Mouse (Mus musculus): ENCODE measurements at regions not wholly inside any gene's neighbourhood (a gene's known extent, or its start where the extent isn't known, plus 50 kb on each side); places are given as distances from the start of the nearest gene placed in this dataset.
A peak's percentile ranks its signal among the peaks of the same experiment; 100 is the strongest.

GRCm38 (mm10) chr3:35404492-35405390 lies 349.2 kb upstream of the Atp11b start:
- WGBS: 22% methylated on average over 10 of the region's 10 CpGs
- H3K4me3 ChIP-seq (replicated peaks; ENCODE audit: extremely low read depth, low read depth, low read length): no peak overlapping the region
- H3K4me1 ChIP-seq (ENCODE audit: control insufficient read depth, insufficient read depth, low read length): no peaks in the 10 kb centered on the region
- TF ChIP-seq POLR2A (IDR thresholded peaks at IDR 0.05; ENCODE audit: borderline replicate concordance, extremely low read depth, low read depth, low read length): no peak
- TF ChIP-seq CTCF (IDR thresholded peaks at IDR 0.05; ENCODE audit: insufficient read depth, low read length): no peak
- DNase-seq: no peak

GRCm38 (mm10) chr3:35405621-35406079 lies 348.3 kb upstream of the Atp11b start:
- Histone ChIP-seq H3K4me3 (replicated peaks; ENCODE audit: extremely low read depth, low read depth, low read length) (no peak overlapping the region), H3K4me1 (ENCODE audit: control insufficient read depth, insufficient read depth, low read length) (no peaks in the 10 kb centered on the region)
- TF ChIP-seq CTCF (IDR thresholded peaks at IDR 0.05; ENCODE audit: insufficient read depth, low read length): peak; percentile 39; the same call in 1 of the 2 replicates
- TF ChIP-seq POLR2A (IDR thresholded peaks at IDR 0.05; ENCODE audit: borderline replicate concordance, extremely low read depth, low read depth, low read length): no peak
- WGBS: 46% methylated on average over 14 of the region's 14 CpGs
- DNase-seq: peak; percentile 27

GRCm38 (mm10) chr3:35437687-35438086 lies 316.2 kb upstream of the Atp11b start:
- H3K4me1 ChIP-seq (ENCODE audit: control insufficient read depth, insufficient read depth, low read length): no peaks in the 10 kb centered on the region
- no peak overlapping the region for H3K4me3 ChIP-seq (replicated peaks; ENCODE audit: extremely low read depth, low read depth, low read length)
- no peak for TF ChIP-seq POLR2A (IDR thresholded peaks at IDR 0.05; ENCODE audit: borderline replicate concordance, extremely low read depth, low read depth, low read length)
- TF ChIP-seq CTCF (IDR thresholded peaks at IDR 0.05; ENCODE audit: insufficient read depth, low read length): no peak
- DNase-seq: no peak
- whole genome bisulfite sequencing: 98% methylated on average over 1 of the region's 1 CpGs

GRCm38 (mm10) chr3:35462858-35463257 lies 291.0 kb upstream of the Atp11b start:
- TF ChIP-seq CTCF (IDR thresholded peaks at IDR 0.05; ENCODE audit: insufficient read depth, low read length) (no peak), POLR2A (IDR thresholded peaks at IDR 0.05; ENCODE audit: borderline replicate concordance, extremely low read depth, low read depth, low read length) (no peak)
- no peak for DNase-seq
- no peaks in the 10 kb centered on the region for H3K4me1 ChIP-seq (ENCODE audit: control insufficient read depth, insufficient read depth, low read length)
- 48% methylated on average over 4 of the region's 4 CpGs for WGBS
- H3K4me3 ChIP-seq (replicated peaks; ENCODE audit: extremely low read depth, low read depth, low read length): no peak overlapping the region

GRCm38 (mm10) chr3:35464212-35464911 lies 289.5 kb upstream of the Atp11b start:
- Histone ChIP-seq H3K4me3 (replicated peaks; ENCODE audit: extremely low read depth, low read depth, low read length) (no peak overlapping the region), H3K4me1 (ENCODE audit: control insufficient read depth, insufficient read depth, low read length) (no peaks in the 10 kb centered on the region)
- no peak for DNase-seq
- TF ChIP-seq CTCF (IDR thresholded peaks at IDR 0.05; ENCODE audit: insufficient read depth, low read length): no peak
- no peak for TF ChIP-seq POLR2A (IDR thresholded peaks at IDR 0.05; ENCODE audit: borderline replicate concordance, extremely low read depth, low read depth, low read length)
- WGBS: 70% methylated on average over 11 of the region's 11 CpGs

- no peak for DNase-seq
- no peak overlapping the region for H3K4me3 ChIP-seq (replicated peaks; ENCODE audit: extremely low read depth, low read depth, low read length)
- 45% methylated on average over 3 of the region's 3 CpGs for WGBS
- H3K4me1 ChIP-seq (ENCODE audit: control insufficient read depth, insufficient read depth, low read length): no peaks in the 10 kb centered on the region
- no peak for TF ChIP-seq POLR2A (IDR thresholded peaks at IDR 0.05; ENCODE audit: borderline replicate concordance, extremely low read depth, low read depth, low read length)
- TF ChIP-seq CTCF (IDR thresholded peaks at IDR 0.05; ENCODE audit: insufficient read depth, low read length): no peak
Observed at GRCm38 (mm10) chr3:35465956-35466355, 287.9 kb upstream of the Atp11b start.

- Histone ChIP-seq H3K4me3 (replicated peaks; ENCODE audit: extremely low read depth, low read depth, low read length) (no peak overlapping the region), H3K4me1 (ENCODE audit: control insufficient read depth, insufficient read depth, low read length) (no peaks in the 10 kb centered on the region)
- no peak for DNase-seq
- WGBS: 86% methylated on average over 7 of the region's 7 CpGs
- TF ChIP-seq POLR2A (IDR thresholded peaks at IDR 0.05; ENCODE audit: borderline replicate concordance, extremely low read depth, low read depth, low read length) (no peak), CTCF (IDR thresholded peaks at IDR 0.05; ENCODE audit: insufficient read depth, low read length) (no peak)
Observed at GRCm38 (mm10) chr3:35473351-35473750, 280.6 kb upstream of the Atp11b start.

GRCm38 (mm10) chr3:35474361-35474760 lies 279.5 kb upstream of the Atp11b start:
- Histone ChIP-seq H3K4me1 (ENCODE audit: control insufficient read depth, insufficient read depth, low read length) (no peaks in the 10 kb centered on the region), H3K4me3 (replicated peaks; ENCODE audit: extremely low read depth, low read depth, low read length) (no peak overlapping the region)
- DNase-seq: no peak
- WGBS: 33% methylated on average over 6 of the region's 6 CpGs
- no peak for TF ChIP-seq POLR2A (IDR thresholded peaks at IDR 0.05; ENCODE audit: borderline replicate concordance, extremely low read depth, low read depth, low read length)
- TF ChIP-seq CTCF (IDR thresholded peaks at IDR 0.05; ENCODE audit: insufficient read depth, low read length): no peak

- DNase-seq: no peak
- no peak for TF ChIP-seq POLR2A (IDR thresholded peaks at IDR 0.05; ENCODE audit: borderline replicate concordance, extremely low read depth, low read depth, low read length)
- no peak for TF ChIP-seq CTCF (IDR thresholded peaks at IDR 0.05; ENCODE audit: insufficient read depth, low read length)
- 62% methylated on average over 7 of the region's 7 CpGs for WGBS
Observed at GRCm38 (mm10) chr3:35475326-35475725, 278.6 kb upstream of the Atp11b start.

More at GRCm38 (mm10) chr3:35475326-35475725, 278.6 kb upstream of the Atp11b start:
- Histone ChIP-seq H3K4me1 (ENCODE audit: control insufficient read depth, insufficient read depth, low read length) (no peaks in the 10 kb centered on the region), H3K4me3 (replicated peaks; ENCODE audit: extremely low read depth, low read depth, low read length) (no peak overlapping the region)
